Mouse (Mus musculus) inflammation-experienced regulatory T-cells, adult 6 months (primary cell): Measurements from ENCODE around the gene Gpc2. TPM values are rescaled to one million over a fixed set of nuclear protein-coding genes. Genes with fewer than 3 reads are reported as not detected.

Source experiments
- ATAC-seq: one replicate; pipeline ENCODE4 v1.8.0; 2017
- polyA plus RNA-seq, 3 experiments: library from polyadenylated mRNA; unstranded; fragments of 100-300 nt; shearing (Covaris generic); gene quantifications; one replicate each; pipeline ENCODE4 v1.2.1; 2017

Gene Gpc2
- polyA plus RNA-seq, 3 experiments from 2014 or later: 0.14 to 0.35 TPM; not detected in 1

GRCm38 (mm10) chr5:138262001-138262400 is 17.8 kb downstream of the Gpc2 start:
- no peak for ATAC-seq

- ATAC-seq: no peak
These were observed 19.0 kb downstream of the Gpc2 start for GRCm38 (mm10) chr5:138260834-138261233.

GRCm38 (mm10) chr5:138260051-138260450 is 19.8 kb downstream of the Gpc2 start:
- no peak for ATAC-seq

- no peak for ATAC-seq
These were observed 20.8 kb downstream of the Gpc2 start for GRCm38 (mm10) chr5:138258993-138259392.

GRCm38 (mm10) chr5:138258542-138258941 is 21.3 kb downstream of the Gpc2 start:
- no peak for ATAC-seq

- ATAC-seq: no peak
These were observed 21.7 kb downstream of the Gpc2 start for GRCm38 (mm10) chr5:138258078-138258477.

- ATAC-seq: no peak
These were observed 22.2 kb downstream of the Gpc2 start for GRCm38 (mm10) chr5:138257585-138257978.

GRCm38 (mm10) chr5:138256966-138257584 is 22.7 kb downstream of the Gpc2 start:
- ATAC-seq: peak; percentile 49

- ATAC-seq: no peak
These were observed 23.7 kb downstream of the Gpc2 start for GRCm38 (mm10) chr5:138256094-138256467.

- ATAC-seq: peak; percentile 98
These were observed 24.3 kb downstream of the Gpc2 start, which contains the start of gene Lamtor4 for GRCm38 (mm10) chr5:138255353-138256093. Gene Lamtor4, plus strand, starts transcription at chr5:138255482.

GRCm38 (mm10) chr5:138253061-138253460 is 26.7 kb downstream of the Gpc2 start:
- ATAC-seq: no peak

GRCm38 (mm10) chr5:138251144-138251543 is 28.7 kb downstream of the Gpc2 start:
- ATAC-seq: no peak

GRCm38 (mm10) chr5:138241511-138241910 is 38.3 kb downstream of the Gpc2 start:
- no peak for ATAC-seq

- no peak for ATAC-seq
These were observed 45.6 kb downstream of the Gpc2 start for GRCm38 (mm10) chr5:138234224-138234623.

- ATAC-seq: no peak
These were observed 46.0 kb downstream of the Gpc2 start for GRCm38 (mm10) chr5:138233778-138234177.

GRCm38 (mm10) chr5:138229511-138229910 is 50.3 kb downstream of the Gpc2 start:
- ATAC-seq: no peak

- ATAC-seq: no peak
These were observed 51.8 kb downstream of the Gpc2 start for GRCm38 (mm10) chr5:138228026-138228425.

GRCm38 (mm10) chr5:138227367-138227766 is 52.4 kb downstream of the Gpc2 start:
- no peak for ATAC-seq

- no peak for ATAC-seq
These were observed 53.3 kb downstream of the Gpc2 start for GRCm38 (mm10) chr5:138226491-138226890.

- ATAC-seq: no peak
These were observed 54.1 kb downstream of the Gpc2 start, which contains the start of gene Nxpe5 for GRCm38 (mm10) chr5:138225700-138226099. Gene Nxpe5, plus strand, starts transcription at chr5:138225898.
